Mouse (Mus musculus): ENCODE data around the gene Ccdc96. TPM values are rescaled to one million over a fixed set of nuclear protein-coding genes. Genes with fewer than 3 reads are reported as not detected.
A peak's percentile ranks its signal among the peaks of the same experiment; 100 is the strongest.

Ccdc96 gene
- polyA plus RNA-seq, 1 experiment from 2014 or later, result 1.7 TPM

DNA sequence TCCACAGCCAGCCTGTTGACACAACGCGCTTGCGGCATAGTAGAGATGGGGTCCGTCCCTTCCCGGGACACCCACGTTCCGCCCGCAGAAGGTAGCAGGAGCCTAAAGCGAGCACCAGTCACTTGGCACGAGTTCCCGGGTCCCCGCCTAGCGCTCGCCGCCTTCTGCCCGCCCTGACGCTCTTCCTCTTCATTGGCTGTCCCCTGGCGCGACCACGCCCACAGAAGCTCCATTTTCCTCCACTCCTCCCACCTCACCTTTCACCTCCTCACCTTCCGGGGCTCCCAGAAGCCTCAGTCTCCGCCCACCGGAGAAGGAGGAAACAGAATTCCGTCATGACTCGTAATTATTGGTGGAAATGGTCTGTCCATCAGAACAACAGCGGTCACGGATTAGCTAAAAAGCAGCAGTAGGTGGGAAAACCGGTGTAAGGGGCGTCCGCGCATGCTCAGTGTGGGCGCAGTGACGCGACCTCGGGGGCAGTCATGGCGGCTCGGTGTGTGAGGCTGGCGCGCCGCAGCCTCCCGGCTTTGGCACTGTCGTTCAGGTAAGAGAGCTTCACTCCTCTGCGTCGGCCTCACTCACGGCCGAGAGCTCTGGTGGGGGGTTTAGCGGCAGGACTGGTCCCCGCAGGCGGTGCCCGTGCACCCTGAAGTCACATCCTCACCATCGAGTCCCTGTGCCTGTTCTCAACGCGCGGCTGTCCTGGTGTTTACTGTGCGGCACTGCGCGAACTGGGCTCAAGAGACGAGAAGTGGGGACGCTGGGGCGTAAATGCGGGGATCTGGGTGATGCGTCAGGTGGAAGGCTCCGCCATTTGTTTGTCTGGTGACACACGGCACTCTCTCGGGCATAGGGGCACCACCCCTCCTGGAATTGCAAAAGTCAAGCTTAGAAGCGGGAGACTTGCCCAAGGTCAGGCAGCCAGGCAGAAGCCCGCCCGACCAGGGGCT is 19.4 kb upstream of the Ccdc96 start, which contains the start of gene Grpel1:
Gene Grpel1 (plus strand): TSS at position 290 of the 953 bp plus-strand sequence.
- Histone ChIP-seq H3K4me3 (ENCODE audit: low read depth, low read length) (peak within 1 kb of the TSS; percentile 68), H3K4me2 (ENCODE audit: low read depth, low read length) (peak within 1 kb of the TSS; percentile 93), H3K9ac (ENCODE audit: low read depth, low read length) (peak within 1 kb of the TSS; percentile 78), H3K4me1 (ENCODE audit: control insufficient read depth, insufficient read depth, low read length) (peaks cover 9% of the 10 kb centered on the region), H3K27ac (replicated peaks; ENCODE audit: low read depth, low read length) (no peak within 1 kb of the TSS; the same call in 1 of the 2 replicates), H3K9me3 (ENCODE audit: control insufficient read depth, low read length) (no peaks in the 10 kb centered on the region), H3K36me3 (ENCODE audit: control insufficient read depth, insufficient read depth, low read length) (peaks cover 9% of the 10 kb centered on the region), H3K27me3 (replicated peaks; ENCODE audit: control insufficient read depth, insufficient read depth, low read length) (no peaks in the 10 kb centered on the region)
- ATAC-seq (ENCODE audit: low read depth) (peak; percentile 97), DNase-seq (ENCODE audit: low spot score) (peak; percentile 100)
- WGBS, result 1% methylated on average over 52 of the region's 68 CpGs

DNA sequence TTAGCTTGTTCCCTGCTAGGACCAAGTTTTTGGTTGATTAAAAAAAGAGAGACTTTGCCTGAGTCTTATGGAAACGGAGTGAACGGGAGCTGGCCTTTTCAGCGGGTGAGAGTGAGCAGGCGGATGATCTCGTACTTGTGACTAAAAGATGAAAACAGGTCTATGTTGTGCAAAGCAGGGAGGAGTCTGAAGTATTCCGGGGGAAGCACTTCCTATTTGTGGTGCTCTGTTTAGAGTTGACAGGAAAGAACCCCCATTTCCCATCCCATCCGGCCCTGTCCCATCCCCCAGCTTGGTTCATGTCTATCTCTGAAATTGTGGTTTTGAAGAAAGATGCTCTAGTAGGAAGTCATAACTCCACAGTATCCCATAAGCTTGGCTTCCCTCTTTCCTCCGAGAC is 18.5 kb upstream of the Ccdc96 start:
- H3K9me3 ChIP-seq (ENCODE audit: control insufficient read depth, low read length), result no peaks in the 10 kb centered on the region
- peak overlapping the region; percentile 78 for H3K9ac ChIP-seq (ENCODE audit: low read depth, low read length)
- no peak overlapping the region for H3K27ac ChIP-seq (replicated peaks; ENCODE audit: low read depth, low read length)
- H3K36me3 ChIP-seq (ENCODE audit: control insufficient read depth, insufficient read depth, low read length), result peaks cover 18% of the 10 kb centered on the region
- ATAC-seq (ENCODE audit: low read depth) (no peak), DNase-seq (ENCODE audit: low spot score) (no peak)
- peak overlapping the region; percentile 93 for H3K4me2 ChIP-seq (ENCODE audit: low read depth, low read length)
- H3K4me1 ChIP-seq (ENCODE audit: control insufficient read depth, insufficient read depth, low read length), result peaks cover 9% of the 10 kb centered on the region
- peak overlapping the region; percentile 68 for H3K4me3 ChIP-seq (ENCODE audit: low read depth, low read length)
- H3K27me3 ChIP-seq (replicated peaks; ENCODE audit: control insufficient read depth, insufficient read depth, low read length), result no peaks in the 10 kb centered on the region
- WGBS, result 27% methylated on average over 8 of the region's 8 CpGs

DNA sequence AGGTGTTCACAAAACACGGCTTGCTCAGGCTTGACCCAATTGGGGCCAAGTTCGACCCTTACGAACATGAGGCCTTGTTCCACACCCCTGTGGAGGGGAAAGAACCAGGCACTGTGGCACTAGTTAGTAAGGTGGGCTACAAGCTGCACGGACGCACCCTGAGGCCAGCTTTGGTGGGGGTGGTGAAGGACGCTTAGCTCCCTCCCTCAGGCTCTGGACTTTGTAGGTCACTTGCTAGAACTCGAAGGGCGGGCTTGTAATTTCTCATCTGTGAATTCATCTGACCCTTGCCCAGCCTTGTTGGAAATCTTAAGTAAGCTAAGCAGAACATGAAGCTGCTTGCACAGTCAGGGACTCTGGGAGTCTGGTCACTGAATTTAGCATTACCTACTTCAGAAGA is 13.2 kb upstream of the Ccdc96 start:
- Histone ChIP-seq H3K4me3 (ENCODE audit: low read depth, low read length) (no peak overlapping the region), H3K36me3 (ENCODE audit: control insufficient read depth, insufficient read depth, low read length) (peaks cover 59% of the 10 kb centered on the region), H3K27me3 (replicated peaks; ENCODE audit: control insufficient read depth, insufficient read depth, low read length) (no peaks in the 10 kb centered on the region), H3K4me1 (ENCODE audit: control insufficient read depth, insufficient read depth, low read length) (peaks cover 4% of the 10 kb centered on the region), H3K9ac (ENCODE audit: low read depth, low read length) (no peak overlapping the region), H3K27ac (replicated peaks; ENCODE audit: low read depth, low read length) (no peak overlapping the region), H3K4me2 (ENCODE audit: low read depth, low read length) (no peak overlapping the region), H3K9me3 (ENCODE audit: control insufficient read depth, low read length) (no peaks in the 10 kb centered on the region)
- DNase-seq (ENCODE audit: low spot score) (no peak), ATAC-seq (ENCODE audit: low read depth) (no peak)
- WGBS, result 95% methylated on average over 8 of the region's 8 CpGs

DNA sequence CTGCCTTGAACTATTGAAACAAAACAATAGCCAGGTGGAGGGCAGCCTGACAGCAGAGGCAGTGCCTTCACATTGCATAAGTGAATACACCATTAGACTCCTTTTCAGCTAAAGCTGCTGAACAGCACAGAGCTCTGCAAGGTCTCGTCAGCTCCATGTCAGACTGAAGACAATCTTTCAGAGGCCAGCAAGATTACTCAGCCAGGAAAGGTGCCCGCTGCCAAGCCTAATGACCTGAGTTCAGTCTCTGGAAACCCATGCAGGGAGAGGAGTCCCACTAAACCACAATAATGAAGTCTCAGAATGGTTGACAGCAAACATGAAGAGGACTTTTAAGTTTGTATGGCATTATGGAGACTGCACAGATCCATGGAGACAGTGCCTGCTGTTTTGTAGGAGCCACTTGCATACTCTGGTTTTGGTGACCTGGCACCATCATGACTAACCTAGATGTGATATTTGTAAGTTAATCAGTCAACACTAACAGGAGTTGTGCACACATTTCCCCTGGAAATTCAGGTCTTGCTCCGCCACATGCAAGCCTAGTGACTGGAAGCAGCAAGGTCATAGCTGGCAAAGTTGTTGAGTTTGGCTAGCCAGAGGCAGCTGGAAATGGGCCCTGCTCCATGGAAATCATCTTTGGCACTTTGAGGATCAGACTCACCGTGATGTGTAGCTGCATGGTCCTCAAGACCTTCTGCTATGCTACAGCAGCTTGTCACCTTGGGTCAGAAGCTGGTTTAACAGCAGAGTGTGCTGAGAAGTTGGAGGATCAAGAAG is 11.3 kb upstream of the Ccdc96 start:
- ATAC-seq (ENCODE audit: low read depth), result no peak
- Histone ChIP-seq H3K36me3 (ENCODE audit: control insufficient read depth, insufficient read depth, low read length) (peaks cover 64% of the 10 kb centered on the region), H3K9me3 (ENCODE audit: control insufficient read depth, low read length) (no peaks in the 10 kb centered on the region), H3K9ac (ENCODE audit: low read depth, low read length) (no peak overlapping the region), H3K4me3 (ENCODE audit: low read depth, low read length) (no peak overlapping the region), H3K27me3 (replicated peaks; ENCODE audit: control insufficient read depth, insufficient read depth, low read length) (no peaks in the 10 kb centered on the region), H3K4me1 (ENCODE audit: control insufficient read depth, insufficient read depth, low read length) (no peaks in the 10 kb centered on the region), H3K4me2 (ENCODE audit: low read depth, low read length) (no peak overlapping the region), H3K27ac (replicated peaks; ENCODE audit: low read depth, low read length) (no peak overlapping the region)
- DNase-seq (ENCODE audit: low spot score), result no peak
- WGBS, result 87% methylated on average over 4 of the region's 4 CpGs

DNA sequence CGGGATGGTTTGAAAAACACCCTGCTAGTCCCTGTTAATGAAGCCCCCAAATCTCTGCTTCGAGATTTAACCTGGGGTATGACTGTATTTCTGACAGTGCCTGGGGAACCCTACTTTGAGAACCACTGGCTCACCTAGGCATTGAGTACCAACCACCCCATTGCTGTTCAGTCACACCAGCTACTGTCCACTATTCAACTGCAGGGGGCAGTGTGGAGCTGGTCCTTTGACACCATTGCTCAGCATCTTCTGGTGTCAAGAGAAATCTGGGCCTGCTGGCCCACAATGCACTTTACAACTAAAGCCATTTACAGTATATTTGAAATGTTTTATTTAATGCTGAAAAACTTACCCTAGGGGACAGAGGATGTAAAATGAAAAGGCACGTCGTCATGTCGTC is 10.1 kb upstream of the Ccdc96 start:
- Histone ChIP-seq H3K4me1 (ENCODE audit: control insufficient read depth, insufficient read depth, low read length) (no peaks in the 10 kb centered on the region), H3K9ac (ENCODE audit: low read depth, low read length) (no peak overlapping the region), H3K27me3 (replicated peaks; ENCODE audit: control insufficient read depth, insufficient read depth, low read length) (no peaks in the 10 kb centered on the region), H3K9me3 (ENCODE audit: control insufficient read depth, low read length) (no peaks in the 10 kb centered on the region), H3K36me3 (ENCODE audit: control insufficient read depth, insufficient read depth, low read length) (peaks cover 62% of the 10 kb centered on the region), H3K27ac (replicated peaks; ENCODE audit: low read depth, low read length) (no peak overlapping the region), H3K4me3 (ENCODE audit: low read depth, low read length) (no peak overlapping the region), H3K4me2 (ENCODE audit: low read depth, low read length) (no peak overlapping the region)
- peak; percentile 62 for DNase-seq (ENCODE audit: low spot score)
- WGBS, result 78% methylated on average over 5 of the region's 5 CpGs
- ATAC-seq (ENCODE audit: low read depth), result peak; percentile 63; the same call in 1 of the 2 replicates

DNA sequence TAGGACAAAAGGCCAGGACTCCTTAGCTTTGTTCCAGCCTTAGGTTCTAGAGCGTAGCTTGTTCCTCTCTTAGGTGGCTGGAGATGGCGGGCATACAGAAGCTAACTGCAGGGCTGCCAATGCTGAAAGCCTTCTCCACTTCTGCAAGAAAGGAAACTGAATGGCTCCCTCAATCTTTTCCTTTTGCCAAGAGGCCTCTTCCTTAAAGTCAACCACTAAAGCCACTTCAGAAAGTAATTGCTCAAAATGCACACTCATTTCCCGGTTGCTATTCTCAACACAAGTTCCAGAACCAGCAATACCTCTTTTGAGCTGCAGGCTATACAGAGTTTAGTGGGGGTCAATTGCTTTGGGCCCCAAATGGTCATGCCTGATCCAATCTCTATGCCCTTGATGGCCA is 6.9 kb upstream of the Ccdc96 start:
- no peaks in the 10 kb centered on the region for H3K9me3 ChIP-seq (ENCODE audit: control insufficient read depth, low read length)
- 90% methylated on average over 3 of the region's 3 CpGs for WGBS
- no peak for DNase-seq (ENCODE audit: low spot score)

DNA sequence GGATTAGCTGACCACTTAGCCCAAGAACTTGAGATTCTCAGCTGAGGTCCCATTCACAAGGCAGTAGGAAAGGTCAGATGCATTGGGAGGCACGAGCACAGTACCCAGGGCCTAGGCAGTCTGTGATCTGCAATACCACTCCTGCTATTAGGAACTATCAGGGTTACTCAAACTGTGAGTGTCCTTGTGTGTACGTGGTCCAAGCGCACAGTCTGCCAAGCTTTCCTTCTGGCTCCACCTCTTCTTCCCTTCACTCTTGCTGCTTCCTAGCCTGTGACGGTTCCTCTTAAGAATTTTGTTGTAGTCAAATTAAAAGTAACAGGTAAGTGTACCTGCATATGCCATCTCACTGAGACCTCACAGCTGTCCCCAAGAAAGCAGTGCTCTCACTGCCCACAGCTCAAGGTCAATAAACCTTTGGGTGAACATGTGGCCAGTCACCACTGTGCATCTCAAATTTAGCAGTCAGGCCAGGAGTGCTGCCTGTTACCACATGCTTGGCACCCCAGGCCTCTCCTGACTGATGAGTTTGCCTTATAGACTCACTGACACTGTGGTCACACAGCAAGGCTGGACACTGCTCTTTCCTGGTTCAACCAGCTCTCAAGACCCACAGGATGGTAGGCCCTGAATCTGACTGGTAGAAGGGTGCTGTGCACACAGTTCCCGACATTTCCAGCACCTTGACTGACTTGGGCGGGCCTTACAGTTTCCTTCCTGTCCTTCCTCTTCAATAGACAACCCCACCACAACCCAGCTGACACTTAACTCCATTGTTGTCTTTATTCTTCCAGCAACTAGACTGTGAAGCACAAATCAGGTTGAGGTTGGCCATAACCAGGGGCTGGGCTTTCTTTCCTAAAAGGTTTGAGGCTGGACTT is 5.6 kb upstream of the Ccdc96 start:
- no peak overlapping the region for H3K9ac ChIP-seq (ENCODE audit: low read depth, low read length)
- WGBS, result 82% methylated on average over 6 of the region's 6 CpGs
- ATAC-seq (ENCODE audit: low read depth), result no peak

More for the DNA sequence above, 6.9 kb upstream of the Ccdc96 start:
- Histone ChIP-seq H3K36me3 (ENCODE audit: control insufficient read depth, insufficient read depth, low read length) (peaks cover 30% of the 10 kb centered on the region), H3K4me3 (ENCODE audit: low read depth, low read length) (no peak overlapping the region), H3K27me3 (replicated peaks; ENCODE audit: control insufficient read depth, insufficient read depth, low read length) (no peaks in the 10 kb centered on the region), H3K9ac (ENCODE audit: low read depth, low read length) (no peak overlapping the region), H3K4me2 (ENCODE audit: low read depth, low read length) (no peak overlapping the region), H3K27ac (replicated peaks; ENCODE audit: low read depth, low read length) (no peak overlapping the region), H3K4me1 (ENCODE audit: control insufficient read depth, insufficient read depth, low read length) (peaks cover 1% of the 10 kb centered on the region)
- no peak for ATAC-seq (ENCODE audit: low read depth)

DNA sequence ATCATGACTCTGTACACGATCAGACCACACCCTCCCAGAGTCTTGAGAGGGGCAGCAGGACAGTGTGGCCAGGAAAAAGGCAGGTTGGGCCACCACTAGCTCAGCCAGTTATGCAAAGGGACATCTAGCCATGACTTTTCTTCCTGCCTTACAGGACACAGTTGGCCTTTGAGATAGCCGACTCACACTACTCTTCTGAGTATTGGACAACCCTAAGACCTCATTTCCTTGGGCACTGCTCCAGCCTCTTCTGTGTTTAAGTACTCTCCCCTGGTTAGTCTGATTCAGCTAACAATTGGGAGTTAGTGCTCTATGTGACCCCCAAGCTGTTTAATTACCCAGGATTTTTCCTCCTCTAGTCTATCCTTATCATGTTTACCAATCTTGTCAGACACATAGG is 4.7 kb upstream of the Ccdc96 start:
- ATAC-seq (ENCODE audit: low read depth) (no peak), DNase-seq (ENCODE audit: low spot score) (no peak)
- H3K4me1 ChIP-seq (ENCODE audit: control insufficient read depth, insufficient read depth, low read length), result peaks cover 12% of the 10 kb centered on the region
- no peak overlapping the region for H3K9ac ChIP-seq (ENCODE audit: low read depth, low read length)
- H3K27me3 ChIP-seq (replicated peaks; ENCODE audit: control insufficient read depth, insufficient read depth, low read length), result 0 out of 2 replicates have a peak, but pooled peaks cover 2% of the 10 kb centered on the region
- H3K27ac ChIP-seq (replicated peaks; ENCODE audit: low read depth, low read length), result no peak overlapping the region
- H3K4me2 ChIP-seq (ENCODE audit: low read depth, low read length), result no peak overlapping the region
- H3K4me3 ChIP-seq (ENCODE audit: low read depth, low read length), result no peak overlapping the region
- H3K9me3 ChIP-seq (ENCODE audit: control insufficient read depth, low read length), result no peaks in the 10 kb centered on the region
- WGBS, result 75% methylated on average over 2 of the region's 2 CpGs
- H3K36me3 ChIP-seq (ENCODE audit: control insufficient read depth, insufficient read depth, low read length), result peaks cover 11% of the 10 kb centered on the region

More for the DNA sequence above, 5.6 kb upstream of the Ccdc96 start:
- no peak overlapping the region for H3K4me3 ChIP-seq (ENCODE audit: low read depth, low read length)
- no peak overlapping the region for H3K4me2 ChIP-seq (ENCODE audit: low read depth, low read length)
- H3K4me1 ChIP-seq (ENCODE audit: control insufficient read depth, insufficient read depth, low read length), result peaks cover 10% of the 10 kb centered on the region
- no peaks in the 10 kb centered on the region for H3K27me3 ChIP-seq (replicated peaks; ENCODE audit: control insufficient read depth, insufficient read depth, low read length)
- H3K36me3 ChIP-seq (ENCODE audit: control insufficient read depth, insufficient read depth, low read length), result peaks cover 20% of the 10 kb centered on the region
- no peak for DNase-seq (ENCODE audit: low spot score)
- H3K27ac ChIP-seq (replicated peaks; ENCODE audit: low read depth, low read length), result no peak overlapping the region
- H3K9me3 ChIP-seq (ENCODE audit: control insufficient read depth, low read length), result no peaks in the 10 kb centered on the region
